Mouse (Mus musculus): ENCODE data around the gene Serpind1. TPM values are rescaled to one million over a fixed set of nuclear protein-coding genes. Genes with fewer than 3 reads are reported as not detected.

Gene Serpind1
- polyA plus RNA-seq, 1 experiment from 2014 or later = 0.36 TPM

DNA sequence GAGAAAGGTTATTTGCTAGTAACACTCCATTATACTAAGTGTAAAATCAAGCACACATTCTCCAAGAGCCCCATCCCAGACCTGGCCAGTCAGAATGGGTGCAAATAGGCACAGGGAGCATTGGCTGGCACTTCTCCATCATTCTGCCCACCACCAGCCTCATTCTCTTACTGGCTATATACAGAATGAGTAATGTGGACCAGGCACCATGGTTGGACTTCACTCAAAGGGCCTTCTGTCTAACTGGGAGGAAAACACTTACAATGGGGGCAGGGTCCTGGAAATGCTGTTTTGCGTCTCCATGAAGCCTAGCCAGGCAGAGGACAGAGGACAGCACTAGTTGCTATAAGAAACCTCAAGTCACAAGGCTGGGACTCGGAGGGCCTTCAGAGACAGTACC lies 5.1 kb upstream of the Serpind1 start:
- Histone ChIP-seq H3K4me3 (no peak overlapping the region), H3K9me3 (replicated peaks) (no peaks in the 10 kb centered on the region), H3K36me3 (ENCODE audit: poor library complexity, severe bottlenecking) (peaks cover 50% of the 10 kb centered on the region), H3K4me2 (no peak overlapping the region), H3K4me1 (no peaks in the 10 kb centered on the region), H3K27ac (no peak overlapping the region), H3K9ac (no peak overlapping the region), H3K27me3 (no peaks in the 10 kb centered on the region)
- 89% methylated on average over 2 of the region's 2 CpGs for WGBS
- ATAC-seq = no peak

DNA sequence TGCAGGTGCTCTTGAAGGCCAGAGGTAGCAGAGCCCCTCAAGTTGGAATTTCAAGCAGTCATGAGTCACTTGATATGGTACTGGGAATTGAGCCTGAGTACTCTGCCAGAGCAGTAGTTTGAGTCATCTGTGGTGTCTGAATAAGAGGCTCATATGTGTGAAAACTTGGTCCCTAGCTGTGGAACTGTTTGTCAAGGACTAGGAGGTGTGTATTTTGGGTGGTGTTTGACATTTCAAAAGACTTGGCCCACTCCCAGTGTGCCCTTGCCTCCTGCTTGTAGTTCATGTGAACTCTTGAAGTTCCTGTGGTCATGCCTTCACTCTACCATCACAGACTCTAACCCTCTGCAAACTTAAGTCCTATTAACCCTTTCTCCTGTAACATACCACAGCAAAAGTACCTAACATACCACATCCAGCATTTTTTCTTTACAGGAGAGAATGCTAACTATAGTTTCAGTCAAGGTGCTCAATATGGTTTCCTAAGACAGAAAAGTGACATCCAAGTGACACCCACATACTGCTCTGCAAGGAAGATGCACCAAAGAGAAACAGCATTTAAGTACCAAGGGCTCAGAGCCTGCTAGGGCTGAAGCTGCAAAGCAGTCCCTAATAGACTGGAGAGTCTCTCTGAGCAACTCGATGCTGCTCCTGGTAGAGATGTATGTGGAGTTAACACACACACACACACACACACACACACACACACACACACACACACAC lies 1.2 kb upstream of the Serpind1 start:
- no peak for ATAC-seq
- H3K27me3 ChIP-seq = no peaks in the 10 kb centered on the region
- WGBS = 100% methylated on average over 1 of the region's 1 CpGs

DNA sequence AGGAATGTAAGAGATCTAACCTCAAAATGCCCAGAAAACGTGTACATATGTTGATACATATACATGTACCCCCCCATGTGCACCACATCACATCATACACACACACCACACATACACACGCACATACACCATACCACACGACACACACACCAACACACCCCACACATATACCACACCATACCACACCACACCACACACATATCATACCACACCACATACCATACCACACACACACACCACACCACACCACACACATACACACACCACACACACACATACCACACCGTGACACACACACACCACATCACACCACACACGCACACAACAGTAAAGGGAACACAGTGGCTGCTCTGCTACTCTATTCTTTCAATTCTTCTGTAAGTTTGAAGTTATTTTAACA lies 684 bp downstream of the Serpind1 start:
- WGBS = 92% methylated on average over 5 of the region's 5 CpGs

More for the DNA sequence above, 1.2 kb upstream of the Serpind1 start:
- no peaks in the 10 kb centered on the region for H3K9me3 ChIP-seq (replicated peaks)
- H3K27ac ChIP-seq = no peak overlapping the region
- H3K9ac ChIP-seq = no peak overlapping the region
- H3K36me3 ChIP-seq (ENCODE audit: poor library complexity, severe bottlenecking) = peaks cover 16% of the 10 kb centered on the region
- H3K4me3 ChIP-seq = no peak overlapping the region
- no peak overlapping the region for H3K4me2 ChIP-seq
- no peaks in the 10 kb centered on the region for H3K4me1 ChIP-seq

DNA sequence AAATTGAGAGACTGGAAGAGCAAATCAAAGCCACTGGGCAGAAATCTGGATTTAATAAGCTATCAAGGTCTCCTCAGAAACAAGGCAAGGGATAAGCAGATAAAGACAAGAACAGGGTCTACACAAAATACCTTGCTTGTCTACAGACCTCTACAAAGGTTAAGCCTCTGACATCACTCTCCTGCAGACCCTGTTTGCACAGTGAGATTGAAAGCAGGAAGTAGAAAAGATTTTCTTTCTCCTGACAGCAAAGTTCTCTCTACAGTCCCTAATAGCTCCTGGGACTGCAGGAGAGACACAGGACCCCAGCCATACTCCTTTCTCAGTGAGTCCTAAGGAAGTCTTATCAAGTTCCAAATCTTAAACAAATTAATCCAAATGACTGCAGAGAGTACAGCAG lies 3.4 kb downstream of the Serpind1 start:
- no peak overlapping the region for H3K27ac ChIP-seq
- ATAC-seq = no peak
- no peaks in the 10 kb centered on the region for H3K4me1 ChIP-seq
- H3K4me2 ChIP-seq = no peak overlapping the region
- no peak overlapping the region for H3K9ac ChIP-seq
- peaks cover 22% of the 10 kb centered on the region for H3K36me3 ChIP-seq (ENCODE audit: poor library complexity, severe bottlenecking)
- H3K4me3 ChIP-seq = no peak overlapping the region
- no peaks in the 10 kb centered on the region for H3K9me3 ChIP-seq (replicated peaks)
- no peaks in the 10 kb centered on the region for H3K27me3 ChIP-seq

More for the DNA sequence above, 684 bp downstream of the Serpind1 start:
- Histone ChIP-seq H3K4me3 (no peak overlapping the region), H3K36me3 (ENCODE audit: poor library complexity, severe bottlenecking) (peaks cover 12% of the 10 kb centered on the region), H3K9me3 (replicated peaks) (no peaks in the 10 kb centered on the region), H3K4me2 (no peak overlapping the region), H3K27ac (no peak overlapping the region), H3K27me3 (no peaks in the 10 kb centered on the region), H3K9ac (no peak overlapping the region), H3K4me1 (no peaks in the 10 kb centered on the region)
- ATAC-seq = no peak

DNA sequence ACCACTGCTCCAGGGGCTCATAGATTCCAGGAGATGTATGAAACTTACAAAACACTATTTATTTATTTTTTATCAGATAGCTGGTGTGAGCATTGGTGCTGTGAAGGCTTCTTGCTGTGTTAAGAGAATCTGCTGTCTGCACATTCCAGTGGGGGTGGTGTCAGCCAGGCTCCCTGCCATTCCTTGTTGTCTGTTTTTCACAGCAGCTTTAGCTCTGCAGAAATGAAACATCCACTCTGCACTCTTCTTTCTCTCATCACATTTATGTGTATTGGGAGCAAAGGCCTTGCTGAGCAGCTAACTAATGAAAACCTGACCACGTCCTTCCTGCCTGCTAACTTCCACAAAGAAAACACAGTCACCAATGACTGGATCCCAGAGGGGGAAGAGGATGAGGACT lies 4.9 kb downstream of the Serpind1 start:
- ATAC-seq = no peak
- WGBS = 81% methylated on average over 1 of the region's 1 CpGs
- Histone ChIP-seq H3K36me3 (ENCODE audit: poor library complexity, severe bottlenecking) (peaks cover 24% of the 10 kb centered on the region), H3K27ac (no peak overlapping the region), H3K27me3 (no peaks in the 10 kb centered on the region), H3K4me3 (no peak overlapping the region), H3K4me1 (no peaks in the 10 kb centered on the region), H3K9ac (no peak overlapping the region), H3K9me3 (replicated peaks) (no peaks in the 10 kb centered on the region), H3K4me2 (no peak overlapping the region)

DNA sequence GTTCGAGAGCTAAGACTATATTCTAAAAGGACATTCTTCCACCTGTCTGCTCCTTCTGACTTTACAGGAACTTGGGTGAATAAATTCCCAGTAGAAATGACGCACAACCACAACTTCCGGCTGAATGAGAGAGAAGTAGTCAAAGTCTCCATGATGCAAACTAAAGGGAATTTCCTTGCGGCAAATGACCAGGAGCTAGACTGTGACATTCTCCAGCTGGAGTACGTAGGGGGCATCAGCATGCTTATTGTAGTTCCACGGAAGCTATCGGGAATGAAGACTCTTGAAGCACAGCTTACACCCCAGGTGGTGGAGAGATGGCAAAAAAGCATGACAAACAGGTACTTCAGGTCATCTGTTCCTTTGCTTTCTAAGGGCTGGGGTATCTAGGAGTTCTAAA lies 8.5 kb downstream of the Serpind1 start:
- no peak overlapping the region for H3K4me3 ChIP-seq
- H3K9me3 ChIP-seq (replicated peaks) = no peaks in the 10 kb centered on the region
- peaks cover 35% of the 10 kb centered on the region for H3K36me3 ChIP-seq (ENCODE audit: poor library complexity, severe bottlenecking)
- no peak for ATAC-seq
- H3K27me3 ChIP-seq = no peaks in the 10 kb centered on the region
- no peak overlapping the region for H3K9ac ChIP-seq
- H3K27ac ChIP-seq = no peak overlapping the region
- WGBS = 92% methylated on average over 7 of the region's 7 CpGs
- no peaks in the 10 kb centered on the region for H3K4me1 ChIP-seq
- H3K4me2 ChIP-seq = no peak overlapping the region

DNA sequence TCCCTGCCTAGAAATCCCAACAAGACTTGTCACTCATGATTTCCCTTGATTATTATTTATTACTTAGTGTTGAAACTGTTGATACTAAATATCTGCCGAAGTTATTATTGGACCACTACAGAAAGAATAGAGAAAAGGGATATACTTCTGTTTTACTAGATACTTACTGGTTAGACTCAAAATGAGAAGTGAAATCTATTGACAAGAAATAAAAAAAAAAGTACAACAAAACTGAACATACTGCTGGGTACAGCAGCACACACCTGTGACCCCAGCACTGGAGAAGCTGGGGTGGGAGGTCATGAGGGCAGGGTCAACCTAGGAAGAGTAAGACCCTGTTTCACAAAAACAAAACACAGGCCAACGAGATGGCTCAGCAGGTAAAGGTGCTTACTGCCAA lies 9.5 kb downstream of the Serpind1 start:
- H3K36me3 ChIP-seq (ENCODE audit: poor library complexity, severe bottlenecking) = peaks cover 40% of the 10 kb centered on the region
- WGBS = 87% methylated on average over 2 of the region's 2 CpGs

DNA sequence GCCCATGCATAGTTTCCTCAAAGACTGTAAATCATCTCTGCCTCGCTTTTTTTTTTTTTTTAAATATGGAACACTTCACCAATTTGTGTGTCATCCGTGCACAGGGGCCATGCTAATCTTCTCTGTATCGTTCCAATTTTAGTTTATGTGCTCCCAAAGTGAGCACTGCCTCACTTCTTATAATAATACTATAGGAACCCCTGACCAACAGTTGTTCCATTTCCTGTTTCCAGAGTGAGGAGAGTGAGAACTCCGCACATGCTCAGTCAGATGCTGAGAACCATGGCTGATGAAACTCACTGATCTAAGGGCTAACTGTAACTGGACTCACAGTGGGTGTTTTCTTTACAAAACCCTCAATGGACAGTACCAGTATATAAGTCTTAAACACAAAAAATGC lies 10.7 kb downstream of the Serpind1 start:
- no peak overlapping the region for H3K9ac ChIP-seq
- no peak overlapping the region for H3K4me2 ChIP-seq
- H3K4me1 ChIP-seq = no peaks in the 10 kb centered on the region
- no peak for ATAC-seq
- no peaks in the 10 kb centered on the region for H3K9me3 ChIP-seq (replicated peaks)
- H3K36me3 ChIP-seq (ENCODE audit: poor library complexity, severe bottlenecking) = peaks cover 35% of the 10 kb centered on the region
- no peaks in the 10 kb centered on the region for H3K27me3 ChIP-seq
- WGBS = 94% methylated on average over 4 of the region's 4 CpGs
- no peak overlapping the region for H3K27ac ChIP-seq
- no peak overlapping the region for H3K4me3 ChIP-seq

More for the DNA sequence above, 9.5 kb downstream of the Serpind1 start:
- H3K9ac ChIP-seq = no peak overlapping the region
- no peaks in the 10 kb centered on the region for H3K4me1 ChIP-seq
- H3K9me3 ChIP-seq (replicated peaks) = no peaks in the 10 kb centered on the region
- no peaks in the 10 kb centered on the region for H3K27me3 ChIP-seq
- no peak overlapping the region for H3K27ac ChIP-seq
- H3K4me3 ChIP-seq = no peak overlapping the region
- ATAC-seq = no peak
- no peak overlapping the region for H3K4me2 ChIP-seq

DNA sequence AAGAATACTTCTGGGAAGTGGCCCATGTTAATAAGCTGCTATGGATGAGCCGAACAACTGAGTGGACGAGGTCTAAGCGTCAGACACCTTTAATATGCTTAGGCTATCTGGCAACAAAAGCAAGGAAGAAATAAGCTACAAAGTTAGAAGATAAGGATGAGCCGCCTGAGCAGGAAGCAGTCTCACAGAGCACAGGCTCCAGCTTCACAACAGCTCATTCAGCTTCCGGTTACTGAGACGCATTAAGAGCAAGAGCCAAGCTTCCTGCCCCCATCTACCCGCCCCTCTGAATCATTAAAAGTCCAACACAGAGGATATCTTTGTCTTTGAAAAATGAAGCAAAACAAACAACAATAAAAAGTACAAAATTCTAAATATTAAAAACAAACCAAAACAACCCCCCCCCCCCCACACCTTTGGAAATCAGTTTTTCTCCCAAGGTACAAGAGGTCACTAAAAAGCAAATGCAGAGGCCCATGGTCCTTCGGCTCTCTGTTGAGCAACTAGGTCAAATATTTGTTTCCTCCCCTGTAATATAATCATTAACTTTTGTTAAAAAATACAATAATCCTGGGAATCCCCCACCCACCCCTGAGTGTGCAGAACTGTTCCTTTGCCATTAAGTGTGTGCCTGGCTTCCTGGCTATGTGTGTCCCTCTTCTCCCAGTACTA lies 14.1 kb downstream of the Serpind1 start:
- H3K36me3 ChIP-seq (ENCODE audit: poor library complexity, severe bottlenecking) = peaks cover 46% of the 10 kb centered on the region

DNA sequence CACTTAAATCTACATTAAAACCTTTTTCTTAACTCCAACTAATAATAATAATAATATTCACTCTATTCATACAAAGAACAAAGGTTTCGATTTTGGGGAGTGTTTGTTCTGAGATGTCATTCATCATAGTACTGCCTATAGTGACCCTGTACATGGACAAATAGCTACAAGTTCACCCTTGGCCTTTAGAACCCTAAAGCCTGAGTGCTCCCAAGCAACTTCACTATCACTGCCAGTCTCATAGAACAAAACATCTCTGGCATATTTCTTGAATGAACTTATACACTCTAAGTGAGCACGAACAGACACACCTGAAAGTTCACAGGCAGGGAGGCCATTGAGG lies 14.6 kb downstream of the Serpind1 start:
- Histone ChIP-seq H3K4me3 (no peak overlapping the region), H3K36me3 (ENCODE audit: poor library complexity, severe bottlenecking) (peaks cover 51% of the 10 kb centered on the region), H3K9ac (no peak overlapping the region), H3K27ac (no peak overlapping the region), H3K9me3 (replicated peaks) (no peaks in the 10 kb centered on the region), H3K27me3 (no peaks in the 10 kb centered on the region), H3K4me1 (no peaks in the 10 kb centered on the region), H3K4me2 (no peak overlapping the region)
- ATAC-seq = no peak
- WGBS = 85% methylated on average over 2 of the region's 2 CpGs

More for the DNA sequence above, 14.1 kb downstream of the Serpind1 start:
- no peak for ATAC-seq
- Histone ChIP-seq H3K27me3 (no peaks in the 10 kb centered on the region), H3K4me1 (no peaks in the 10 kb centered on the region), H3K4me2 (no peak overlapping the region), H3K4me3 (no peak overlapping the region), H3K9me3 (replicated peaks) (no peaks in the 10 kb centered on the region), H3K9ac (no peak overlapping the region), H3K27ac (no peak overlapping the region)
- WGBS = 96% methylated on average over 8 of the region's 8 CpGs

DNA sequence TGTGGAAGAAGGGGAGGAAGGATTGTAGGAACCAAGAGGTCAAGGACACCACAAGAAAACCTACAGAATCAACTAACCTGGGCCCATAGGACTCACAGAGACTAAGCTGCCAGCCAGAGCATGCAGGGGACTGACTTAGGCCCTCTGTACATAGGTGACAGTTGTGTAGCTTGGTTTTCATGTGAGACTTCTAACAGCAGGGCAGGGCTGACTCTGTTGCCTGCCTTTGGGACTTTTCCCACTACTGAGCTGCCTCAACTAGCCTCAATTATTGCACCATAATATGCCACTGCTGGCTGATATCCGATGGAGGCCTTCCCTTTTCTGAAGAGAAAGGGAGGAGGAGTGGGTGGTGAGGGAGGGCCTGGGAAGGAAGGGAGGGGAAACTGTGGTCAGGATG lies 15.6 kb downstream of the Serpind1 start:
- no peaks in the 10 kb centered on the region for H3K4me1 ChIP-seq
- H3K27me3 ChIP-seq = no peaks in the 10 kb centered on the region
- peaks cover 61% of the 10 kb centered on the region for H3K36me3 ChIP-seq (ENCODE audit: poor library complexity, severe bottlenecking)
- H3K9ac ChIP-seq = no peak overlapping the region
- WGBS = 71% methylated on average over 1 of the region's 1 CpGs
- H3K4me3 ChIP-seq = no peak overlapping the region
- ATAC-seq = no peak
- no peak overlapping the region for H3K4me2 ChIP-seq
- H3K9me3 ChIP-seq (replicated peaks) = no peaks in the 10 kb centered on the region
- H3K27ac ChIP-seq = no peak overlapping the region

DNA sequence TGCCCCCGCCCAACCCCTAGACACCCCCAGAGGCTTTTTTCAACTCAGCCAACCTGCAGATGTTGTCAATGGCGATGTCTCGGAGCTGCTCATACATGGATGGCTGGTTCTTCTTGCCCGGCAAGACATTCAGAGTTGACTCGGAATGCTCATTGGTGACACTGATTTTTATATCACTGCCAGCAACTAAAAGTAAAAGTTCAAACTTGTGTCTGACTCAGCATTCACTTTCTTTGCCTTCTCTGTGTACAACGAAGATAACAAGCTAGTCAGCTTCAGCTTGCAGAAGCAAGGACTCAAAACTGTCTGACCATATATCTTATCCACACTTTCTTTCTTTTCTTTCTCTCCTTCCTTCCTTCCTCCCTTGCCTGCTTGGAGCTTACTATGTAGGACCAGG lies 24.9 kb downstream of the Serpind1 start:
- Histone ChIP-seq H3K4me1 (no peaks in the 10 kb centered on the region), H3K4me2 (no peak overlapping the region), H3K27me3 (no peaks in the 10 kb centered on the region), H3K27ac (no peak overlapping the region), H3K36me3 (ENCODE audit: poor library complexity, severe bottlenecking) (peaks cover 72% of the 10 kb centered on the region), H3K9me3 (replicated peaks) (no peaks in the 10 kb centered on the region), H3K9ac (no peak overlapping the region), H3K4me3 (no peak overlapping the region)
- 91% methylated on average over 6 of the region's 6 CpGs for WGBS
- ATAC-seq = no peak

DNA sequence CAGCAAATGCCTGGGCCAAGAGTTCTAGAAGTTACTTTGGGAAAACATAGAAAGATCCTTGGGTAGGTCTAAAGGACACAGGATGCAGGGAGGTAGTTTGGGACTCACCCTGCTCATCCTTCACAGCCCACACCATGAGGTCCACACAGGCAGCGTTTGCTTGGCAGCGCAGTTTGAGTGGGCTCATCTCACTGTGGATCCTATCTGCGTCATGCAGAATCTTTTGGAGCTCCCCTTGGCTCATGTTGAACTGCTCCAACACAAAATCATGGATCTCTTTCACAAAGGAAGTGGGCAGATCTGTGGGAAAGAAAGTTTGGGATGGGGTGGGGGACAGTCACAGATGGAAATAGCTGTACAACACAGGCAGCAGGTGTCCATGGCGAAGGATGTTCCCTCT lies 27.6 kb downstream of the Serpind1 start:
- 95% methylated on average over 4 of the region's 4 CpGs for WGBS
- no peaks in the 10 kb centered on the region for H3K9me3 ChIP-seq (replicated peaks)
- peaks cover 65% of the 10 kb centered on the region for H3K36me3 ChIP-seq (ENCODE audit: poor library complexity, severe bottlenecking)

More for the DNA sequence above, 27.6 kb downstream of the Serpind1 start:
- ATAC-seq = no peak
- Histone ChIP-seq H3K4me3 (no peak overlapping the region), H3K27ac (no peak overlapping the region), H3K9ac (no peak overlapping the region), H3K4me2 (no peak overlapping the region), H3K4me1 (no peaks in the 10 kb centered on the region), H3K27me3 (no peaks in the 10 kb centered on the region)
